Mouse (Mus musculus) lung, adult 2 months (tissue): ENCODE results near the gene Srgap1.

ENCODE experiments used
- CTCF ChIP-seq: fragments of 200-500 bp; IDR thresholded peaks from 2 replicates; pipeline ENCODE4 v1.5.1; 2011; ENCODE audit warnings: mild to moderate bottlenecking, low read length, control low read depth; ENCODE audit not compliant: insufficient read depth
- POLR2A ChIP-seq: fragments of 200-500 bp; IDR thresholded peaks from 2 replicates; pipeline ENCODE4 v1.6.1; 2011; ENCODE audit warnings: low read depth, mild to moderate bottlenecking, control low read depth, low read length, borderline replicate concordance; ENCODE audit errors: extremely low read depth

DNA sequence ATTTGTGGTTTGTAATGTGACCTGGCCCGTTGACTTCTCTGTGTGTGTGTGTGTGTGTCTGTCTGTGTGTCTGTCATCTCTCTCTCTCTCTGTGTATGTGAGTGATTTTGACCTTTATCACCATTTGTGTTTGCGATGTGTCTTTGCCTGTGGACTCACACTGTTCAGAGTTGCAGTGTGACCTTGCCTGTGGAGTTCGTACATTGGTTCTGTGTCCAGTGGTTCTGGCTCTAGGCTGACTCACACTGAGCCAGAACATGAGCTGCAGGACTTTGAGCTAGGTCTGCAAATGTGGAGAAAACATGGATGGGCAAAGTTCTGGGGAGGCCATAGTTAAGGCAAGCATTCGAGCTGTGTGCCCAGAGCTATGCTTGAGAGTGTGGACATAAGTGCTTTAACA, 273.3 kb downstream of the Srgap1 start:
- TF ChIP-seq CTCF: no peak
- no peak for TF ChIP-seq POLR2A
